Mouse (Mus musculus): ENCODE results near the gene Mei1.

Mei1 gene

DNA sequence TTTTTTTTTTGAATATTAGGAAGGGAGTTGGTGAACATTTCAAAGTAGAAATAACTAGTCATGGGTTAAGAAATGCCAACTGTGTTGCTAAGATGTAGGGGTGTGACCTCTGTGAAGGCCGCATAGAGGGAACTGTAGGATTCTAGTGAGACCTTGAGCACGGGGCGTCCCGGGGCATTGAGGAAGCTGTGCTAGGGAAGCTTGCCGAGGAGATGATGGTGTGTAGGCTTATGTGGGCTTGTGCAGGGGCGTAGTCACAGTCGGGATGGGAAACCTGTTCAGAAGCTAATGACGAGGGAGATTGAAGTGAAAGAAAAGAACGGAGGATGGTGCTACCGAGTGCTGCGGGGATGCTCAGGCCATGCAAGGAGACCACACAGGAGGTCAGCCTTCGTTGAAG, 82.2 kb downstream of the Mei1 start:
- DNase-seq (ENCODE audit: low spot score), result no peak

DNA sequence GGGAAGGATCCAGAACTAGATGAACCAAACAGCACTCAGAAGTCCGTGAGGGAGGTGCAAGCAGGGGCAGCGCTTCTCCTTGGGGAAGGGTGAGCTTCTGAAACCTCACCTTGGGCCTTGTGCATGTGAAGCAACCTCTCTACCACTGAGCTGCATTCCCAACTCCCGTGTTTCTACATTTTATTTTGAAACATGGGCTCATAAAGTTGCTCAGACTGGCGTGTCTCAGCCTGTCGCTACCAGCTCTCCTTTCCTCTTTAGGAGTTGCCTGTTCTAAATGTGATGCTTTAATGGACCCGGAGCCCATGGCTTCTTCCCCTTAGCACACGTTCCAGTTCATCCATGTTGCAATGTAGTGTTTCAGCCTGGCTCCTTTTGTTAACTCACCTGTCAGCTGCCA, 82.6 kb downstream of the Mei1 start:
- DNase-seq (ENCODE audit: low spot score), result no peak

DNA sequence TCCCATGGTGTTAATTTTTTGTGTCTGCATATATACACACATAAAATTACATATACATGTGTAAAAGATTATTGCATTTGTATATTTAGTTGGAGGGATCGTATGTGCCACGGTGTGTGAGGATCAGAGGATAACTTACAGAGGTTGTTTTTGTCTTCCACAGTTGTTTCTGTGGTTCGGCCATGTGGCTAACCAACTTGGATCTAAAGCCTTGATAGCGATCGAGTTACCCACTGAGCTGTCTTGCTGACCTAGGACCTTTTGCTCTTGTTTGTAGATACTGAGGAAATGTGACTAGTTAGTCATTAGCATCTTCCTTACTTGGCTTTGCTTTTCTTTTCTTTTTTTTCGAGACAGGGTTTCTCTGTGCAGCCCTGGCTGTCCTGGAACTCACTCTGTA, 86.5 kb downstream of the Mei1 start:
- no peak for DNase-seq (ENCODE audit: low spot score)

DNA sequence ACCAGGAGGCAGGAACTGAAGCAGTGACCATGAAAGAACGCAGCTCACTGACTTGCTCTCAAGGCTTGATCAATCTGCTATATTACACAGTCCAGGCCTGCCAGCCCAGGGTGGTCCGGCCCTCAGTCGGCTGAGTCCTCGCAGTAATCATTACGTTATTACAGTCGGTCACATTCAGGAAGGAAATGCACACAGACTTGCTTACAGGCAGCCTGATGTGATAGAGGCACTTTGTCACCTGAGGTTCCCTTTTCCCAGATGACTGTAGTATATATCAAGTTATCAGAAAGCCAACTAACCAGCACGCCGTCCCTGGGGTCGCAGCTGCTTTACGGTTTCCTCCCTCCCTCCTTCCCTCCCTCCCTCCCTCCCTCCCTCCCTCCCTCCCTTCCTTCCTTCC, 87.1 kb downstream of the Mei1 start:
- no peak for DNase-seq (ENCODE audit: low spot score)

DNA sequence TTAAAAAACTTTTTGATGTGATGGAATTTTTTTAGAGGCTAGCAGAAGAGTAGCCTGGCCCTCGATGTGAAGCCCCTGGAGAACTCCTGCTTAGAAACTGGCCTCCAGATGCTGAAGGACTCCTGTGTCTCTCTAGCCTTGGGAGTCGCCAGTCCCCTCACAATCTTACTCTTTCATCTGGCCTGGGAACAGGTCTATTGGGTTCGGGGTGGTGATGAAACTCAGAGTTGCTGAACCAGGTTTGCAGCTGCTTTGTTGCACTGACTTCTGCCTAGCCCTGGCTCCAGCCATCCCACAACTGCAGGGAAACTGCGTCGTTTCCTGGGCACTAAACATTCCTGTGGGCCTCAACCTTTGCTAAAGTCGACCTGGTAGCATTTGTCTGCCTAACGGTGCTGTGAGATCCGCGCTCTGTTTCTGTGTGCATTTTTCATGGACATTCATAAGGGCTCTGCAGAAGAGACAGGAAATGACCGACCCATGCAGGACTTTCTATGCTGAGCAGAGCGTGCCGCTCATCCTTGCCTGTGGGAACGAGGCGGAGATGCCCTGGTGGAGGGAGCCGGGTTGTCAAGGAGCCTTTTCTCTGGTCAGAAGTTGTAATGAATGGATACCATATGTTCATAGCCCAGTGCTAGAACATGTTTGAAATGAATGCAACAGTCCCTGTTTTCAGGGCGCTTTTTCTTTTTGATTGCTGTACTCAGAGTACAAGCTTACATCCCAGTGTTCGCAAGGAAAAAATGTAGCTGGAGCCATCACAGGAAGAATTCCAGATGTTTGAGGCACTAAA, 88.6 kb downstream of the Mei1 start:
- DNase-seq (ENCODE audit: low spot score), result no peak

DNA sequence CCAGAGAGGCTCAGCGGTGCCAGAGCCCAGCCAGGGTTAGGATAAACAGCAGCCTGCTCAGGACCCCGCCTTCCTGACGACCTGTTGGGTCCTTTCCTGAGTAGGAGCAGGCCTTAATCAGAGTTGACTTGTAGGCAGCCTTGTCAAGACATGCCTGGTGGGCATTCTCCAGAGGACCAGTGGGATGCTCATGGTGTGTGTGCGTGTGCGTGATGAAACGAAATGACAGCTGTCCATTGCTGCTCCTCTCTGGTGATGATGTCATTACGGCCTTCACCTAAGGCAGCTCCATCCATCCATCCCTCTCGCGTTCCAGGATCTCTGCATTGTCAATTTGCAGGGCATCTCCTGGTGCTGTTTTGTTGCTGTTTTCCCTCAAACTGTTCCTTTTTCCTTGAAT, 89.7 kb downstream of the Mei1 start:
- no peak for DNase-seq (ENCODE audit: low spot score)

DNA sequence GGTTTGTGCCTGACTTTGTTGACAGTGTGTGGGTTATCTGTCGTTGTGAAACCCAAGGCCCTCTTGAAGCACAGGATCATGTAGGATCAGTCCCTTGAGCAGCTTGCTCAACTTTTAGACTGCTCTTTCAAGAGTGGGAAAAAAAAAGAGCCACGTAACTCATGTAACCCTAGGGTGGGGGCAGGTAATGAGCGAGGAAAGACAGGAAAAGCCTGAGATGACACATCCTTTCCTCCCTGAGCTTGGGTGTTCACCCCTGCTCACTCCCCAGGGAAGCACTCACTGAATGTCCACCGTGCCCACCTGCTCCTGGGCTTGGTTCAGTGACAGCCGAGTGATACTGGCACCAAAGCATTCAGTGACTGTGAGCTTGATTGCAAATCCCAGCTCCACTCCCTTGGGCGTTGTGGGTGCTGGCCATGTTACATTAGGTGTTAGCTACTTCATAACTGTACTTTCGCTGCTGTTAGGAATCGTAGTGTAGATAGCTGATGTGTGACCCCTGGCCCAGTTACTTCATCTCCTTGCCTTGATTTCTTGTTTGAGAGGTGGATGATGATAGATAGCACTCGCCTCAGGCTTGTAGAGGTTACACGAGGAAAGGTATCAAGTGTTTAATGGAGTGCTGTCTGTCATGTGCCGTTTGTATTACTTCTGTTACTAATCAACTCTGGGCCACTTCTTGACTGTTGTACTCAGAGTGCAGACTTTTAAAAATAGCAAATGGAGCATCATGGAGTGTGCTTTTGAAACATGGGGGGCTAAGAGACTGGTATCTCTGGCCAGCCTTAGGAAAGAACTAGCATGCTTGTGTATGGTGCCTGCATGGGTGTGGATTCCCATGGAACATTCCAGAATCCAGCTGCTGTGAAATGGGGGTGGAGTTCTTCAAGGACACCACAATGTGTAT, 91.2 kb downstream of the Mei1 start:
- DNase-seq (ENCODE audit: low spot score), result no peak

DNA sequence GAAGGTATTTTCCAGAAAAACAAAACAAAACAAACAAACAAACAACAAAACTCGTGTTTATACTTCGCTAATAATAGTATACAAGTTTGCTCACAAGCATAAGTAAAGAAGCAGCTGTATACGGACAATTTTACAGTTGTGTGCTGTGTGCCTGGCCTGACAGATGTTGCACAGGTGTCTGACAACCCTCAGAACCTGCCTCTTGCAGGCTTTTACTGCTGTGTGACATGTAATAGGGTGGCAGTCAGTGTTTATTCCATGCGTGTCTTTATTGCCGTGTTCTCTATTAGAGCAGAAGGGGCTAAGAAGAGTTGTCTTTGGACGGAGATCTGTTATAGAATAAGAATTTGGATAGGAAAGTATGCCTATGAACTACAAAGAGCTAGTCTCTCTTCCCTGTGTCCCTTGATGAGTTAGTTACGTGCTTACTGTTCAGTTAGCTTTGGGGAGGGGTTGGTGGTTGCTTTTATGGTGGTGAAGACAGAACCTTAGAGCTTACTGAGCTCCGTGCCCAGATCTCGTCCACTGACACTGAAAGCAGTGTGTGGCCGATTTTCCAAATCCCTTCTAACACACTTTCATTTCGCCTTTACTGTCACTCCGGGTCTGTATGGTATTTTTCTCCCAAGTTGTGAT, 92.3 kb downstream of the Mei1 start:
- no peak for DNase-seq (ENCODE audit: low spot score)

DNA sequence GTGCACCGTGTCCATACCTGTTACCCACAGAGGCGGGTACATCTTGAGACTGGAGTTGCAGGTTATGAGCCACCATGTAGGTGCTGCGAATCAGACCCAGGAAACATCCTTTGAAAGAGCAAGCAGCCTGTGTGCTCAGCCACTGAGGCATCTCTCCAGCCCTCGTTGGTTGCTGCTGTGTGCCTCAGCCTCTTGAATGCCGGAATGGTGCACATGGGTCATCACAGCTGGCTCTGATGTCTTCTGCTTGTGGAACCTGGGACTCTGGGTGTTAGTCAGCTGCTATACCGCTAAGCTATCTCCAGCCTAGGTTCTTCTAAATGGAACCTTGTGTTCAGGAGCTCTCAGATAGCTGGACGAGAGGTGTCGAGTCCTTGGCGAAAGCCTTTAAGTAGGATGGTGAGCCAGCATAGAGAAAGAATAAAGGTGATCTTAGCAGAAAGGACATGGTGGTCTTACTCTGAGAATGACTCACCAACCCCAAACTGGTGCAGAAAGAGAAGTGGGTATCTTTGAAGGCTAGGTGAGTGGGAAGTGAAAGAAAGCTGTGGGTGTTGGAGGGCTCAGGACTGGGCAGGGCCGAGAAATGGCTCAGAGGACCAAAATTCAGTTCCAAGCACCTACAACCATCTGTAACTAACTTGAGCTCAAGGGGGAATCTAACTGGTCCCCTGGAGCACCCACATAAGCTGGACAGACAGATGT, 93.7 kb downstream of the Mei1 start:
- DNase-seq (ENCODE audit: low spot score), result no peak

DNA sequence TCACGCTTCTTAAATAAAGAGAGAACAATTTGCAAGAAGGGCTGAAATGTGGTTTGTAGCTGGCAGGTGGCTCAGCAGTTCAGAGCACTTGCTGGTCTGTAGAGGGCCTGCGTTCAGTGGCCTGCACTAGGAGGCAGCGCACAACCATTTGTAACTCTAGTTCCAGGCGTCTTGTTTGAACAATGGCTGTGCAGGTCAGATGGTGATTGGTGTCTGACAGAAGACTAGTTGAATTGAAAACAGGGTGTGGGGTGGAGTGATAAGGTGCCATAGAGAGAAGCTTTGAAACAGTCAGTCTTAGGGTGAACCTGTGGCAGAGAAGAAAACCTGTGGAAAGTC, 94.2 kb downstream of the Mei1 start:
- DNase-seq (ENCODE audit: low spot score), result peak; percentile 54

DNA sequence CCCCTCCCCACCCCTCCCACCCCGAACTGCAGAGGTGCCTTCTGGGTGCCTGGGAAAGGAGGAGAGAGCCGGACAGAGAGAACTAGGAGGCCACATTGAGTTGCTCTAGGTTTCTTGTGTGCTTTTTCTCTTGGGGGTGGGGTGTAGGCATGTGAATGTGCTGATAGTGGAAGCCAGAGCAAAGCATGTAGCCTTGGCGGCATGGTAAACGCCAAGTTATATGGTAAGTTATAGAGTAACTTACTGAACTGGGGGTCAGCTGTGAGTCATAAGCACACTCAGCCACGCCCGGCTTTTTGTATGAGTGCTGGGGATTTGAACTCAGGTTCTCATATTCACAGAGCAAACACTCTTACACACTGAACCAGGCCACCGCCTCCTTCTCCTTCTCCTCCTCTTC, 94.7 kb downstream of the Mei1 start:
- DNase-seq (ENCODE audit: low spot score), result peak; percentile 53

DNA sequence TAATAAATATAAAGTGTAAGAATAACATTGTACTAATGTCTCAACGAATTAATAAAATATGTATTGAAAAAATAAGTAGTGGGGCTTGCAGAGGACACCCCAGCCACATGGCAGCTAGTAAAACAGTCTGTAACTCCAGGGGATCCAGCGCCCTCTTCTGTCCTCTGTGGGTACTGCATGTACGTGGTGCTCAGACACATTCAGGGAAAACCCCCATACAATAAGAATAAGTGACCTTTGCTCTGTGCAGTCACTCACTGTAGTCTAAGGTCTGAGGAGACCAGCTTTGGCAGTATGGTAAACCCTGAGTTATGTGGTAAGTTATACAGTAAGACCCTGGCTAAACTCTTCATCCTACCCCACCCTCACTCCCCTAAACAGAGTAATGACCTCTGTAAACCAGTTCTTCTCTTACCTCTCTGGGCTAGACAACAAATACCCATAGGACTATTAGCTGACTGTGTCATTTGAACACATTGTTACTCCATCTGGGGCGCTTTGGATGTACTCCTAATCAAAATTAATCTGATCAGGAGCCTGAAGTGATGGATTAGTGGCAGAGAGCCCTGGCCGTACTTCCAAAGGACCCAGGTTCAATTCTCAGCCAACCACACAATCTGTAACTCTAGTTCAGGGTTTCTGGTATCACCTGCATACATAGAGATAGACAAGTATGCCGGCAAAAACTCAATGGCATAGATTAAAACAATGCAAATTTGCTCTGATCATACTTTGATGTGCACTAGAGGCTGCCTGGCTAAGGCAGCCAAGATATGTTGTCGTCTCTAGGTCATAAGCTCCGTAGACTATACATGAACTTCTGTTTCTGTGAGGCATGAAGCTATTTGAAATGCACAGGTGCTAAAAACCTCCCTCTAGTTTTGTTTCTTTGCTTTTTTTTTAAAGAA, 95.8 kb downstream of the Mei1 start:
- DNase-seq (ENCODE audit: low spot score), result peak; percentile 82

DNA sequence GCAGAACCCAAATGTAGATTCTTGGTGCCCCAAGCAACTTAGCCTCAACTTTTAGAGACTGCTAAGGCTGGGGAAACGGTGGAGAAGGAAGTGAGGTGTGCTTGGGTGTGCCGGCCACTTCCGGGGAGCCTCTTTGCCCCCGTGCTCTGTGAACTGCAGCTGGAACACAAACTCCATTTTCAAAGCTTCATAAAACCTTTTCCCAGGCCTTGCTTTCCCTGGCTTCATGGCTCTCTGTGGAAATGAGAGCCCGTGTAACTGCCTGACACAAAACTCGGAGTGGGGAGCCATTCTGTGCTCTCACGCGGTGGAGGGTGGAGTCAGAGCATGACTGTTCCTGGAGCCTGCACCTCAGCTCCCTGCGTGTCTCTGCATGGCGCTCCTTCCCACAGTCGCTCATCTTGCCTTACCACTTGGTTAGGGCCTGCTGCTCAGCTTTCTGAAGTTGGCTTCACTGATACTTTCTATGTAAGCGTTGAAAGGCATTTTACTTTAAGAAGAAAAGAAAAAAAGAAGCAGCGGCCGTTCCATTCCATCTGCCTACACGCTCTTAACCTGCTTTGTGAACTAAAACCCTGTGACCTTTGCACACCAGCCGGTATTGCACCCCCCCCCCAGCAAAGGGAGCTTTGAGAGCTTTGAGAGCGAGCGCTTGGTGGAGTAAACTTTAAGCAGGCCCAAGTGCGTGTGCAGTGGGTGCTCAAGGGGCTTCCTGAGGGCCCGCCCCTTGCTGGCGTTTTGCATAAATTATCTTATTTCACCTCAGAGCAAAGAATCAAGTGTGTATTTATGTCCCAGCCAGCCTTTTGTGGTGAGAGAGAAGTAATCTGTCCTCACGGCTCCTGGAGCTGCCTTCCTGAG, 96.7 kb downstream of the Mei1 start:
- no peak for DNase-seq (ENCODE audit: low spot score)

DNA sequence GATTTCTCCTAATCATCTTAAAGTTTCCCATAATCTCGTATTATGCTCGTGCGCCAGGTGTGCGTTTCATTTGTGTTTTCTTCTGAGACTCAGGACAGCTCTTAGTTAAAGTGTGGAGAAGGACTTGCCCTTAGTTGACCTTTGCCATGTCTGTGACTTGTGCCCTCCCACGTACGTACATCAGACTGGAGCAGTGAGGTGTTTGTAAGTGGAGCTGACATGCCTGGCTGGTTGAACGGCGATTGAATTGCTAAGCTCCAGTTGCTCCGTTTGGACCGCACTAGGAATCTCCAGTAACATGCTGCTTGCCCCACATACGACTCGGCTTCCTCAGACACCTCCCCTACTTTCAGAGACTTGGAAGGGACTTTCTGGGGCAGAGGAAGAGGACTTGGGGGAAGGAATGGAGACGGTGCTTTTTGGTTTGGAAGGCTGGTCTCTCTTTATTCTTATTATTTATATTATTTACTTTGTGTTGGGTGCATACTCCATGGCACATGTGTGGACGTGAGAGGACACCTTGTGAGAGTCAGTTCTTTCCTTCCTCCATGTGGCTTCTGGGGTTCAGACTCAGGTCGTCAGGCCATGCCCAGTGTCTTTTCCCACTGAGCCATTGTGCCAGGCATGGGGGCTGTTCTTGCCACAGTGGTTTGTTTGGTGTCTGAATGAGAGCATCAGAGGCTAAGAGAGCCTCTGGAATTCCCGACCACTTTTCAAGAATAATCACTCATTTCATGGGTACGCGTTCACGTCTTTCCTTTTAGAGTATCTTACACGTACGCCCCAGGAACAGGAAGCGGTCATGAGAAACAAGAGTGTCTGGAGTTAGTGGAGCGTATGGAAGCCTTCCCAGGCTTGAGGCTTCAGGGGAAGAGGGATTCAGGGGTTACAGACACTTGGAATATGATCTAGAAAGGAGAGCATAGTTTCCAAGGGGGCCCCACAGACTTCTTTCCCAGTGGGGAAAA, 97.7 kb downstream of the Mei1 start:
- no peak for DNase-seq (ENCODE audit: low spot score)

DNA sequence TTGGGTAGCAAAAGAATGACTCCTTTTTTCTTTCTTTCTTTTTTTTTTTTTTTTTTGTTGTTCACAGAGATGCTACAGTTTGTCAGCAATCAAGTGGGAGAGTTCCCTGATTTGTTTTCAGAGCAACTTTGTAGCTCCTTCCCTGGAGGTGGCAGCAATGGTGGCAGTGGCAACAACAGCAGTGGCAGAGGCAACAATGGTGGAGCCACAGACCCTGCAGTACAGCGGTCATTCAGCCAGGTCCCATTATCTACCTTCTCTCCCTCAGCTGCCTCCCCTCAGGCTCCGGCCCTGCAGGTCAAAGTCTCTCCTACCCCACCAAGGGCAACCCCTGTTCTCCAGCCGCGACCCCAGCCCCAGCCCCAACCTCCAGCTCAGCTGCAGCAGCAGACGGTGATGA, 99.9 kb downstream of the Mei1 start:
- no peak for DNase-seq (ENCODE audit: low spot score)

DNA sequence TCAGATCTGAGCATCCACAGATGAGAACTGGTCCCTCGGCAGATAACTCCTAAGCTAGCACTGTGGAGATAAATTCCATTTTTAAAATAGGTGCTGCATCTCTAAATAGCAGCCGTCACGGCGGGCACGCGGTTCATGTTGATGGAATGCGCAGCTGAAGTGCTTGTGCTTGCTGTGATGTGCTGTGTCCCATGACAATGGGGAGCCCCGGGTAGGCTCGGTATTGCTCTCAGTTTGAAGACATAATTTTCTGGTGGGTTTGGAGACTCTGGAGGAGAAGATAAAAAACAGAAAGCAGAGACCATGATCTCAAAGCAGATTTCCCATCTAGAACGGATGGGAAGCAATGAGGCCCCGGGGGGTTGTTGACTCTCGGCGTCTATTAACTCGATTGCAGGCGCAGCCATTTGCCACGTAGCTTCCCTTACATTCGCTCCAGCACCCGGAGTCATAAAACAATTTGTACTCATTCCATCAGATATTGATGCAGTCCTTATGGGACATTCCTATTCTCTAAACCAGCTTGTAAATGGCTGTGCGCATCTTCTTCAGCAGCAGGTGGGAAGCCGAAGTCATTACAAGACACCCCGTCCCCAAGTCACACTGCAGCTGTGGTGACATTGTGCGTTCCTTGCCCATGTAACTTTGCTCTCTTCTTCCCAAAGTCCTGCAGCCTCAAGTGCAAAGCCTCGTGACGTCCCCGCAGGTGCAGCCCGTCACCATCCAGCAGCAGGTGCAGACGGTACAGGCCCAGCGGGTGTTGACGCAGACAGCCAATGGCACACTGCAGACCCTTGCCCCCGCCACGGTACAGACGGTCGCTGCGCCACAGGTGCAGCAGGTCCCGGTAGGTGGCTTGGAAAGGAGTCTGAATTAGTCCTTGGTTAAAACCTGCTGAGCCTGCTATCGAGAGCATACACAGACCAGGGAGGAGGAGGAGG, 100.9 kb downstream of the Mei1 start:
- DNase-seq (ENCODE audit: low spot score), result no peak

DNA sequence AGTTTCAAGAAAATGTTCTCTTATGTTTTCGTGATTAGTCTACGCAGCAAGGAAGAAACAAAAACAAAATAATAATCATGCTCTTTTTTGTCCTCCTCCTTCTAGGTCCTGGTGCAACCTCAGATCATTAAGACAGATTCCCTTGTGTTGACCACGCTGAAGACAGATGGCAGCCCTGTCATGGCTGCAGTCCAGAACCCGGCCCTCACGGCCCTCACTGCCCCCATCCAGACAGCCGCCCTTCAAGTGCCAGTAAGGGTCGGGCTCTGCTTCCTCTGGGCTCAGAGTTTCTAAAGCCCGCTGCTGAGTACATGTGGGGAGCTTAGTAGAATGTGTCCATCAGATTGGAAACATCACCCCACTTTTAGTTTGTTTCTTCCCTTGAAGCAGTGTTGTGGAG, 102.9 kb downstream of the Mei1 start:
- DNase-seq (ENCODE audit: low spot score), result no peak

DNA sequence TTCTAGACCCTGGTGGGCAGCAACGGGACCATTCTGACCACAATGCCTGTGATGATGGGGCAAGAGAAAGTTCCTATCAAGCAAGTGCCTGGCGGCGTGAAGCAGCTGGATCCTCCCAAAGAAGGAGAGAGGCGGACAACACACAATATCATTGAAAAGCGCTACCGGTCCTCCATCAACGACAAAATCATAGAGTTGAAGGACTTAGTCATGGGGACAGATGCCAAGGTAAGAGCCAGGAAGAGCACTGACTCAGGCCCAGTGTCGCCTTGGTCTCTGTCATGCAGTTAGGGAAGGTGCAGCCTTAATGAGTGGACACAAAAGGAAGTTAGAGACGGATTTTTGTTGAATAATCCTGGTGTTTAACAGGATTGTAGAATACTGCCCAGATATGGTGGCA, 105.3 kb downstream of the Mei1 start:
- DNase-seq (ENCODE audit: low spot score), result no peak
